Mouse (Mus musculus) forebrain, embryonic 15.5 days (tissue): ENCODE data around the gene Col7a1. TPM values are rescaled to one million over a fixed set of nuclear protein-coding genes. Genes with fewer than 3 reads are reported as not detected.

Experiments used
- ATAC-seq: fragments of 200-750 bp; cut with Nextera tagmentation; replicated peaks from 2 replicates; pipeline ENCODE4 v1.8.0; 2017; ENCODE audit warnings: mild to moderate bottlenecking, moderate TSS enrichment, moderate library complexity
- H3K27ac ChIP-seq: fragments of 300-500 bp; sonication (generic); replicated peaks from 2 replicates; pipeline ENCODE4 v1.5.1; 2015; ENCODE audit warnings: mild to moderate bottlenecking, inconsistent platforms
- H3K27me3 ChIP-seq: fragments of 300-500 bp; sonication (generic); 2 replicates; pipeline ENCODE4 v1.6.1; 2015; ENCODE audit warnings: inconsistent platforms
- H3K36me3 ChIP-seq: fragments of 300-500 bp; sonication (generic); 2 replicates; pipeline ENCODE4 v1.6.1; 2015; ENCODE audit warnings: mild to moderate bottlenecking, inconsistent platforms
- H3K4me1 ChIP-seq: fragments of 300-500 bp; sonication (generic); 2 replicates; pipeline ENCODE4 v1.6.1; 2015; ENCODE audit warnings: inconsistent platforms
- H3K4me2 ChIP-seq: fragments of 300-500 bp; sonication (generic); replicated peaks from 2 replicates; pipeline ENCODE4 v1.6.1; 2015; ENCODE audit warnings: mild to moderate bottlenecking, inconsistent platforms
- H3K4me3 ChIP-seq: fragments of 300-500 bp; sonication (generic); 2 replicates; pipeline ENCODE4 v1.5.1; 2015; ENCODE audit warnings: mild to moderate bottlenecking, inconsistent platforms
- H3K9ac ChIP-seq: fragments of 300-500 bp; sonication (generic); replicated peaks from 2 replicates; pipeline ENCODE4 v1.6.1; 2015; ENCODE audit warnings: mild to moderate bottlenecking, inconsistent platforms
- H3K9me3 ChIP-seq: fragments of 300-500 bp; sonication (generic); 2 replicates; pipeline ENCODE4 v1.6.1; 2016; ENCODE audit warnings: inconsistent platforms
- WGBS: fragments of 180-500 bp; shearing (Covaris S2); methylation state at CpG from one replicate; pipeline ENCODE4 v1.1.7; 2015; ENCODE audit warnings: mixed read lengths; 5-methylcytosine and 5-hydroxymethylcytosine counted together
- polyA plus RNA-seq: library from polyadenylated mRNA; unstranded; fragments of >200 nt; fragmentation: Nextera tagmentation; extraction: Ambion mirVana; gene quantifications from 2 replicates; pipeline ENCODE4 v1.2.1, GENCODE M21; 2015

Col7a1 gene
- polyA plus RNA-seq, 1 experiment from 2014 or later = 1.1 TPM

DNA sequence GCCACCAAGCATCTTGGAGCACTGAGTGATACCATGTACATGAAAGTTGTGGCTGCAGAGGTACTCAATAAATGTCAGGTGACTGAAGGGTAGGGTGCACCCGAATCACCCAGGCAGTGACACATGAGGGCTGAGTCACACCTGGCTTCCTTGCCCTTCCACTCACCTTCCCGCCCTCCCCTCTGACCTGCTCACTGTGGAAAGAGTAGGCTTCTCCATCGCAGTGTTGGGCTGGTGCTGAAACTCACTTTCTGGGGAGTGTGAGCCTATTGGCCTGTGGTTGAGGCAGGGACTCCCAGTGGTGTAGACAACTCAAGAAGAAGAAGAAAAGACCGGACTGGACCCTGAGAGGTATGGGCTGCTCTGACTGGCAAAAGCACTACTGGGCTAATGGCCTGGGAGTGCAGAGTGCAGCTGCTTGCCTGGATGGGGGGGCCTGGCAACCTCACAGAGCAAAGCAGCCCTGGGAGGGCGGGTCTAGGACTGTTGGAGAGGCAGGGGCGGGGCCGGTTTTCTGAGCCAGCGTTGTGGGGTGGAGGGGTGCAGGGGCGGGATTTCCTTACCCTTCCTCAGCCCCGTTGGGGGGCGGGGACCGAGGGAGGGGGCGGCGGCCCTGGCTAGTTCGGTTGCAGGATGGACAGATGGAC, 34.4 kb downstream of the Col7a1 start:
- no peak overlapping the region for H3K4me2 ChIP-seq
- H3K4me1 ChIP-seq = peaks cover 18% of the 10 kb centered on the region
- no peaks in the 10 kb centered on the region for H3K36me3 ChIP-seq
- H3K4me3 ChIP-seq = no peak overlapping the region
- WGBS = 23% methylated on average over 15 of the region's 15 CpGs
- H3K9ac ChIP-seq = no peak overlapping the region
- H3K27ac ChIP-seq = no peak overlapping the region
- H3K9me3 ChIP-seq = no peaks in the 10 kb centered on the region
- H3K27me3 ChIP-seq = no peaks in the 10 kb centered on the region
- no peak for ATAC-seq

DNA sequence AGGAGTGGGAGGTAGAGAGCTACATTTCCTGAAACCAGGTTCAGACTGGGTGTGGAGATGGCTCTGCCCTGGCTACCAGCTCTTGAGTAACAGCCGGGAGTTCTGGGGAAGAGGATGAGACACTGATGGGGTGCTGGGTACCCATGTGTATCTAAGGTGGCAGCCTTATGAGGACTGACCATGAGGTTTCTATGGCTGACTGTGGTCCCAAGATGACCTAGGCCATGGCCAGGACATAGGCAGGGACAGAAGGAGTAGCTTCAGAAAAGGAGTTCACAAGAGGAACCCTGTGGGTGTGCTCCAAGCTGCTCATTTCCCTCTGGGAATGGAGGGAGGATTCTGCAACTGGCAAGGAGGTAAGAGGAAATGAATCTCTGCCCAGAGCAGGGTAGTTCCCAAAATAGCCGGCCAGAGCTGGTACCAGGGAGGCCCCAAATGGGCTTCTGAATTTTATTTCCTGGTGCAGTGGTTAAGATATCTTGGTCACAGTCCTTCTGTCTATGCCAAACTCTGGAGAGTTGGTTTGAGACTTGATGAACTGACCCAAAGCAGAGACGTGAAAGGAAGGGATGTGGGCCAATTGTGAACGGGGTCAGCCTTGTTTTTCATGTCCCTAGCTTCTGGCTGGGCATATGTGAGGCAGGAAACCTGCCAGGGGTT, 36.5 kb downstream of the Col7a1 start:
- Histone ChIP-seq H3K36me3 (no peaks in the 10 kb centered on the region), H3K27ac (no peak overlapping the region), H3K4me1 (peaks cover 21% of the 10 kb centered on the region), H3K9ac (no peak overlapping the region), H3K27me3 (no peaks in the 10 kb centered on the region), H3K9me3 (no peaks in the 10 kb centered on the region), H3K4me3 (no peak overlapping the region), H3K4me2 (no peak overlapping the region)
- no peak for ATAC-seq
- WGBS = 82% methylated on average over 4 of the region's 4 CpGs

DNA sequence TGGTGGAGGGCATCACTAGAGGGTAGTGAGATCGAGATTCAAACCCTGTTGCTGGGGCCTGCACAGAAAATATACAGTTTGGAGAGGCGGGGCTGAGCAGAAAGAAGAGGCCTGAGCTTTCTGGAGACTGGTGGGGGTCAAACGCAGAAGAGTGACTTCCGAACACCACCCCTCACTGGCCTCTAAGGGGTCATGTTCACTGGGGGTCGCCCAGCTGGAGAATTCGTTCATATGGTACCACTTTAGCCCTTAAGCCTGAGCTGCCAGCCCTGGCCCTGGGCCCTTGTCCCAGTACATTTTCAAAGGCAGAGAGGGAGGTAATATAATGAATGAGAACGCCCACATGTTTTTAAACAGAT, 37.1 kb downstream of the Col7a1 start:
- Histone ChIP-seq H3K27me3 (no peaks in the 10 kb centered on the region), H3K4me1 (peaks cover 21% of the 10 kb centered on the region), H3K36me3 (no peaks in the 10 kb centered on the region), H3K9me3 (no peaks in the 10 kb centered on the region), H3K9ac (no peak overlapping the region), H3K27ac (no peak overlapping the region), H3K4me3 (no peak overlapping the region), H3K4me2 (no peak overlapping the region)
- 52% methylated on average over 7 of the region's 7 CpGs for WGBS
- no peak for ATAC-seq

DNA sequence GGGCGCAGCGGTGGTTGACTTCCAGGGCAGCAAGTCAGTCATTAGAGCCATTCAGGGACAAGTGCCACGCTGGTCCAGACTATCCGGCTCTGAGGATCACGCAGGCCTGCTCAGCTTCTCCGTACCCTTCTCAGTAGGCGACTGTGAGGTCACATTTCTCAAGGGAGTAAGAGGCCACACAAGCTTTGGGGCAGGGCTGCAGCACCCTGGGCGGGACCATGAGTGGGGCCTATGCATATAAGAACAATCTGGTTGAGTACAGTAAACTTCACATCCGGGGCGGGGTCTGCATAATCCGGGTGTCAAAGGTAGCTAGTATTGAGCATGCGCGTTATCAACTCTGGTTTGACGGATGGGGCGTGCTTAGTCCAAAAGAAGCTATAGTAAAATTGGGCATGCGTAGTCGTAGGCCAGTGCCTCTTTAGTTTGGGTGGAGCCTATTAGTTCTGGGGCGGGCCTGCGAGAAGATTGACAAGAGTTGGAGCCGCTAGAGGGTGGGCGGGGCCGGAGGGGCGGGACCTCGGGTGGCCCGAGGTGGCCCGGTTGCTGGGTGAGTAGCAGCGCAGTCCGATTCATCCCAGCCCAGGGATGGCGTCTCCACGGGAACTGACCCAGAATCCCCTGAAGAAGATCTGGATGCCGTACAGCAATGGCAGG, 38.2 kb downstream of the Col7a1 start, which contains the start of gene Pfkfb4:
Gene Pfkfb4, plus strand, starts transcription at position 351 of the 657 bp plus-strand sequence.
- Histone ChIP-seq H3K36me3 (no peaks in the 10 kb centered on the region), H3K27ac (peak within 1 kb of the TSS; percentile 84), H3K9me3 (no peaks in the 10 kb centered on the region), H3K9ac (peak within 1 kb of the TSS; percentile 52), H3K4me3 (peak within 1 kb of the TSS; percentile 49), H3K27me3 (no peaks in the 10 kb centered on the region), H3K4me1 (peaks cover 21% of the 10 kb centered on the region), H3K4me2 (peak within 1 kb of the TSS; percentile 65)
- WGBS = 1% methylated on average over 31 of the region's 31 CpGs
- peak; percentile 94 for ATAC-seq

DNA sequence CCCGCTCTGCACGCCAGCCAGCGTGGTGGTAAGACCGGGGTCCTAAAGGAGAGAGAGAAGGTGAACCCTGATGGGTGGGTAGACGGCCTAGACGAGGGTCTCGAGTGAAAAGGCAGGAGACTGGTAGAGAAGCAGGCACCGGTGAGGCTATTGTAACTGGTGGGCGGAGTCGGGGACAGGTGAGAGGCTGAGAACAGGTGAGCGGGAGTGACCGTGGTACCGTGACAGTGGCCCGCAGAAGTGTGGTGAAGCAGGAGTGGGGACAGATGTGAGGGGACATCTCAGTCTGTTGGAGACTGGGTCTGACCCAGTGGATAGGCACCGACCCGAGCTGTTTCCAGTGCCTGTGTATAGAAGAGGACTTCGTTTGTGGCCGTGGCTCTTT, 38.7 kb downstream of the Col7a1 start:
- Histone ChIP-seq H3K27me3 (no peaks in the 10 kb centered on the region), H3K4me1 (peaks cover 21% of the 10 kb centered on the region), H3K9me3 (no peaks in the 10 kb centered on the region), H3K9ac (peak overlapping the region; percentile 52), H3K36me3 (no peaks in the 10 kb centered on the region), H3K4me2 (peak overlapping the region; percentile 65), H3K4me3 (peak overlapping the region; percentile 49), H3K27ac (peak overlapping the region; percentile 66)
- no peak for ATAC-seq
- 4% methylated on average over 18 of the region's 18 CpGs for WGBS

DNA sequence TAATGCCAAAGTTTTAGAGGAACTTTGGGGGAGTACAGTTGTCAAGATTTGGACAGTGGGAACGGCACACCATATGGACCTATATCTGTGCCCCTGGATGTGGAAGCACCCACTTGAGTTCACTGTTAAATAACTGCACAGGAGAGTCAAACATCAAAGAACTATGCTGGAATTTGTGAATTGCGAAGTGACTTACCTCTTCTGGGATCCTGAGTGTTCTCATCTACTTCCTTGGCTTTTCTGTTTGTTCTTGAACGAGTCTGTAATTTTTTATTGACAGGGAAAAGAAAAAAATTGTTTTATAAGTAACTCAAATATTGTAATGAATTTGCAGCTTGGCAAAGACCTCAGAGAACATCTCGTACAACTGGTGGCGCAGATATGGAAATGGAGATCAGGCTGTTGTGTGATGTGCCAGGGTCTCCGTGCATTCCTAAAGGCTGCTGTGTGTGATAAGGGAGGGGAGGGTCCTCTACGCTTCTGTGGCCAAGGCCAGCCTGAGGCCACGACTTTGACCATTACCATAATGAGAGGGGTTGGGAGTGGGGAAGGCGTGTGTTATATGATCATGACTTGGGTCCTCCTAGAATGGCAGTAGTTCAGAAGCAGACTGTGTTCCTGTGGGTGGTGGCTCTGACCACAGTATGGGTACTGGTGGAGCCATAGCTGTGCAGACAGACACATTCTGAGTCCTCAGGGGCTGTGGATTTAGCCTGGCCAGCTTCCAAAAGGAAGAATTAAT, 39.4 kb downstream of the Col7a1 start:
- WGBS = 86% methylated on average over 9 of the region's 9 CpGs
- Histone ChIP-seq H3K9ac (peak overlapping the region; percentile 52; the same call in 1 of the 2 replicates), H3K27ac (no peak overlapping the region), H3K4me1 (peaks cover 21% of the 10 kb centered on the region), H3K4me2 (peak overlapping the region; percentile 65), H3K27me3 (no peaks in the 10 kb centered on the region), H3K9me3 (no peaks in the 10 kb centered on the region), H3K4me3 (peak overlapping the region; percentile 49), H3K36me3 (no peaks in the 10 kb centered on the region)
- ATAC-seq = no peak

DNA sequence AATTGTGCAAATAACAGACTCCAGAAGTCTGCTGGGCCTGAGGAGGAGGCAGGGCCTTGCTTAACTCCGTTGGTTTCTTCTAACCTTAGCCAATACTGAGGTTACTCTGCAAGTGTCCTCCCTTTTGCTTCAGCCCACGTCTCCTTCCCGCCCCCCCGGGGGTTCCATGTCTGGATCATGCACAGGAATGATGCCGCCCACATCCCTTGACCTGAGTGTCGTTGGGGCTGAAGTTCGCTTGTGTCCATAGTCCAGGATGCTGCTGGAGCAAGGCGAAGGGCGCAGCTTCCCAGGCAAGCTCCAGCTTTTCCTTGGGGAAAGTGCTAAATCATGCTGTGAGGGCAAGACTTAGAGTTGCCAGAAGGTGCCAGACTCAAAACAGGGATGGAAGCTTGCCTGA, 43.0 kb downstream of the Col7a1 start:
- Histone ChIP-seq H3K4me2 (no peak overlapping the region), H3K27me3 (no peaks in the 10 kb centered on the region), H3K9me3 (no peaks in the 10 kb centered on the region), H3K36me3 (no peaks in the 10 kb centered on the region), H3K9ac (no peak overlapping the region), H3K27ac (no peak overlapping the region), H3K4me3 (no peak overlapping the region), H3K4me1 (peaks cover 10% of the 10 kb centered on the region)
- no peak for ATAC-seq
- WGBS = 79% methylated on average over 9 of the region's 9 CpGs

DNA sequence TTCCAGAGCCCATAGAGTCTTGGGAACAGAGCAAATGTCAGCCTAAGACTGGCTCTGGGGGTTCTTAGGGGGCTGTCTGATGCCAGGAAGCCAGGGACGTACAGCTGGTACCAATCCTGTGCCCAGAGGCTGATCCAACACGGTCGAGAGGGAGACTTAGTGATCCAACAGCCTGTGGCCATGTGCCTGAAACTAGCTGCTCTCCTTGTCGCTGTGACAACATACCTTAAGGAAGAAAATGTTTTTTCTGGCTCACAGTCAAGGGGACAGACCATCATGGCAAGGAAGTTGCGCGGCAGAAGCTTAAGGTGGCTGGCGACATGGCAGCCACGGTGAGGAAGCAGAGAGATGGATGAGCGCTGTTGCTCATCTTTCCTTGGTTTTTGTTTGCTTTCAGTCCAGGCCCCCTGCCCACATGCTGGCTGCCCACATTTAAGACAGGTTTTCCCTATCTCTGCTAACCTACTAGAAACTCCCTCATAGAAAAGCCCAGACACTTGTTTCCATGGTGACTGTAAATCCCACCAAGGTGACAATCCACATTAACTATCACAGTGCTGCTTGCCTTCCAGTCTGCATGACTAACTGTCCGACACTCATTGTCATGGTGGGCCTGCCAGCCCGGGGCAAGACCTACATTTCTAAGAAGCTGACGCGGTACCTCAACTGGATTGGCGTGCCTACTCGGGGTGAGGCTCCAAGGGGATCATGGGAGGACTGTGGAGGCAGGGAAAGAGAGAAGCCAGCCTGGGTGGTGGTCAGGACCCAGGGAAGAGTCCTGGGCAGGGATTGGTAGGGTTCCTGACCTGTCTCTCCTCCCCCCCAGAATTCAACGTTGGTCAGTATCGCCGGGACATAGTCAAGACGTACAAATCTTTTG, 45.1 kb downstream of the Col7a1 start:
- 0 out of 2 replicates have a peak overlapping the region, but pooled peaks have one; percentile 11 for H3K27ac ChIP-seq
- no peaks in the 10 kb centered on the region for H3K36me3 ChIP-seq
- no peak for ATAC-seq
- 77% methylated on average over 19 of the region's 19 CpGs for WGBS
- H3K27me3 ChIP-seq = no peaks in the 10 kb centered on the region
- H3K4me2 ChIP-seq = no peak overlapping the region
- no peaks in the 10 kb centered on the region for H3K9me3 ChIP-seq
- H3K4me1 ChIP-seq = no peaks in the 10 kb centered on the region
- no peak overlapping the region for H3K9ac ChIP-seq
- no peak overlapping the region for H3K4me3 ChIP-seq

DNA sequence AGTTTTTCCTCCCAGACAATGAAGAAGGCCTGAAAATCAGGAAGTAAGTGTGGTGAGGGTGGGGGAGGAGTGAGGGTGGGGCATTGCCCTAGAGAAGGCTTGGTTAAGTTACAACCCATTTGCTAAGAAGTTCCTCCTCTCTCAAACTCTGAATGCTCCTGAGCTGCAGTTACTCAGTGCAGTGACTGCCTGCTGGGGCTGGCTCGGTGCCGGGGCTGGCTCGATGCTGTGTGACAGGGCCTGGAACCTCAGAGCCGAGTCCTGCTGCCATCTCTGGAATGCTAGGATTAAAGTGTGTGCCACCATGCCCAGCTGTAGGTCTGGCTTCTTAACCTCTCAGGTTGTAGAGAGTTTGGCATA, 45.8 kb downstream of the Col7a1 start:
- no peak overlapping the region for H3K9ac ChIP-seq
- no peak overlapping the region for H3K4me2 ChIP-seq
- ATAC-seq = no peak
- no peaks in the 10 kb centered on the region for H3K4me1 ChIP-seq
- no peaks in the 10 kb centered on the region for H3K27me3 ChIP-seq
- H3K36me3 ChIP-seq = no peaks in the 10 kb centered on the region
- WGBS = 79% methylated on average over 4 of the region's 4 CpGs
- no peak overlapping the region for H3K4me3 ChIP-seq
- no peak overlapping the region for H3K27ac ChIP-seq
- H3K9me3 ChIP-seq = no peaks in the 10 kb centered on the region

DNA sequence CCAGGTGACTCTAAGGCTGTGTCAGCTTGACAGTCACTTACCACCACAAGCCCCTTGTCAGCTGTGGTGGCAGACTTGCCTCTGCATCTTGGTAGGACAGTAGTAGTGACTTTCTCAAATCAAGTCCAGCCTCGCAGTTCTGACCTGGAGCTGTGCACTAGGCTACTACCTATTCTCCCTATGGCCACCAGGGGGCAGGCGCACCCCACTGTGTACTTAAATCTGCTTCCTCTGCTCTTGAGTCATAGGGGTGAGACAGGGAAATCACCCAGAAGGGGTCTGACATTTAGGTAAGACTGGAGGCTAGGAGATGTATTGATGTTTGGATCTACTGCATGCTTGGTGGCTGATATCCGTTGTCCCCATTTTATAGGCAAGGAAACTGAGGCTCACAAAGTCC, 47.3 kb downstream of the Col7a1 start:
- no peak overlapping the region for H3K9ac ChIP-seq
- 0 out of 2 replicates have a peak, but pooled peaks have one; percentile 24 for ATAC-seq
- H3K4me1 ChIP-seq = no peaks in the 10 kb centered on the region
- no peak overlapping the region for H3K4me3 ChIP-seq
- H3K27me3 ChIP-seq = no peaks in the 10 kb centered on the region
- H3K27ac ChIP-seq = no peak overlapping the region
- no peaks in the 10 kb centered on the region for H3K9me3 ChIP-seq
- WGBS = 18% methylated on average over 3 of the region's 3 CpGs
- H3K4me2 ChIP-seq = no peak overlapping the region
- peaks cover 1% of the 10 kb centered on the region; the same call in 1 of the 2 replicates for H3K36me3 ChIP-seq

DNA sequence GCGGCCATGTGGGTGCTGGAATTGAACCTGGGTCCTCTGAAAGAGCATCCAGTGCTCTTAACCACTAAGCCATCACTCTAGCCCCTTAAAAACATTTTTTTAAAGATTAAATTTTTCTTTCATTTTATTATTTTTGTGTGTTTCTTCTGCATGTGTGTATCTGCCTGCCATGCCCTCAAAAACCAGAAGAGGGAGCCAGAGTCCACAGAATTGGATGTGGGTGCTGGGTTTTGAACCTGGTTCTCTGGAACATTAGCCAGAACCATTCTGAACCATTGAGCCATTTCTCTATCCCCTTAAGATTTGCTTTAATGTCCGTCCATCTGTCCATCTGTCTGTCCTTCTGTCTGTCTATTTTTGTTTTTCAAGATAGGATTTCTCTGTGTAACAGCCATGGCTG, 49.8 kb downstream of the Col7a1 start:
- Histone ChIP-seq H3K4me3 (no peak overlapping the region), H3K4me2 (no peak overlapping the region), H3K9ac (no peak overlapping the region), H3K4me1 (no peaks in the 10 kb centered on the region), H3K27me3 (no peaks in the 10 kb centered on the region), H3K36me3 (peaks cover 3% of the 10 kb centered on the region; the same call in 1 of the 2 replicates), H3K27ac (no peak overlapping the region), H3K9me3 (no peaks in the 10 kb centered on the region)
- ATAC-seq = no peak
- 65% methylated on average over 2 of the region's 2 CpGs for WGBS
